Mouse (Mus musculus): ENCODE results near the gene Pkn3. TPM values are rescaled to one million over a fixed set of nuclear protein-coding genes. Genes with fewer than 3 reads are reported as not detected.
"Not testable (repeated sequence)": the region's sequence is repeated elsewhere in the genome, so short reads cannot be mapped to it uniquely, and the experiment has no call there.

Pkn3 gene
- total RNA-seq (2021), result 1 to 10 TPM; 3.8 TPM
- long read RNA-seq, experiment 1, partial matches to known transcripts, result 1 of 2 reads
- long read RNA-seq, experiment 1, other reads (novel, unspliced or antisense), result 1 of 2 reads
- long read RNA-seq, experiment 2, partial matches to known transcripts, result 1 of 4 reads
- long read RNA-seq, experiment 2, other reads (novel, unspliced or antisense), result 0 of 4 reads

DNA sequence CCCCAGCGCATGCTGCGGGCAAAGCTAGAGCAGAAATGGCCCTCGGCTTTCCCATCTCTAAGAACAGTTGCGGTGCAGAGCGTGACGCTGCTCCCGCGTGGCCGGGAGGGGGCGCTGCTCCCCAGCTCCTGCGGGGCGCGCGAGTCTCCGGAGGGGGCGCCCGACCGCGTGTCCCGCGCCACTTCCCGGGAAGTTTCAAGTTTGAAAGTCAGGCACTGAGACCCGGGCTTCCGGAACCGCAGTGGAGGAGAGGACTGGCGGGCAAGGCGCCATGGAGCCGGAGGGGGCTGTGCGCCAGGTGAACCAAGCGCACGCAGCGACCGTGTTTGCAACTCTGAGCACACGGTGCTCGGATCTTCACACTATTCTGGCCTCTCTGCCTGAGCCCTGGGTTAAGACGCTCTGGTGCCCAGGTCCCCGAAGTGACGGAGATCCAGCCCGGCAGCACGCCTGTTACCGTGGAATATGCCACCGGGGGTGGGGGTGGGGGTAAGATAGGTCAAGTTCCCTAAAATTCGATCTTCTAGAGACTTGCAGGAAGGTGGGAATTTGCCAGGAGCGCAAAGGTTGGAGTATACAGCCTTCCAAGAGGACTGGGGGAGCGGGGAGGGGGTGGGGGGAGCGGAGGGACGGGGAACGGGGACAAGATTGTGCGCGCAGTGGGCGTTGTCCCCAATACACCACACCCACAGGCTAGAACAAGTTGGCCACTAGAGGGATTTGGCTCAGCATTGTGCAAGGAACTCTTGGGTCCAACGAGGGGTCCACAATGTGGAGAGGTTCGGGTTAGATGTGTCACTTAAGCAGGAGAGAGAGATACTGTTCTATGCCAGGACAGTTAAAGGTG lies at the start of gene Pkn3:
Gene Pkn3, plus strand, starts transcription at position 183 of the 847 bp plus-strand sequence.
- peak; percentile 77 to 79 for DNase-seq (ENCODE audit: low spot score in 2 of 2)

GRCm38 (mm10) chr2:30032244-30032846 lies 45.1 kb upstream of the Pkn3 start:
- DNase-seq (ENCODE audit: low spot score in 2 of 2), result no peak

GRCm38 (mm10) chr2:30032957-30033356 lies 44.5 kb upstream of the Pkn3 start:
- peak in 1 of 2 experiments; percentile 29 for DNase-seq (ENCODE audit: low spot score in 2 of 2)

- no peak for DNase-seq (ENCODE audit: low spot score in 2 of 2)
These were observed 39.7 kb upstream of the Pkn3 start for GRCm38 (mm10) chr2:30037762-30038161.

DNA sequence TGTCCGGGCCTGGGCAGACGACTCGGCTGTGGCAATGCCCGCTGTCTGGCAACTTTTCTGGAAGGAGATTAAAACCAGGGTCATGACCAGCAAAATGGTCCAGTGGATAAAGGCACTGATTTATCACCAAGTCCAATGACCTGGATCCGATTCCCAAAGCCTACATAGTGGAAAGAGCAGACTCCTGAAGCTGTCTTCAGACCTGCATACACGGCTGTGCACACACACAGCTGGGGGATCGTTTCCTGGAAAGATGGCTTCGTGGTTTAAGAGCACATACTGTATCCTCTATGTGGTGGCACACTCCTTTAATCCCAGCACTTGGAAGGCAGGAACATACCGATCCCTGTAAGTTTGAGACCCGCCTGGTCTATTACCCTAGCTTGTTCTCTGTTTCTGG lies 39.1 kb upstream of the Pkn3 start:
- DNase-seq (ENCODE audit: low spot score in 2 of 2), result no peak

- DNase-seq (ENCODE audit: low spot score in 2 of 2), result no peak
These were observed 37.8 kb upstream of the Pkn3 start for GRCm38 (mm10) chr2:30039687-30040086.

DNA sequence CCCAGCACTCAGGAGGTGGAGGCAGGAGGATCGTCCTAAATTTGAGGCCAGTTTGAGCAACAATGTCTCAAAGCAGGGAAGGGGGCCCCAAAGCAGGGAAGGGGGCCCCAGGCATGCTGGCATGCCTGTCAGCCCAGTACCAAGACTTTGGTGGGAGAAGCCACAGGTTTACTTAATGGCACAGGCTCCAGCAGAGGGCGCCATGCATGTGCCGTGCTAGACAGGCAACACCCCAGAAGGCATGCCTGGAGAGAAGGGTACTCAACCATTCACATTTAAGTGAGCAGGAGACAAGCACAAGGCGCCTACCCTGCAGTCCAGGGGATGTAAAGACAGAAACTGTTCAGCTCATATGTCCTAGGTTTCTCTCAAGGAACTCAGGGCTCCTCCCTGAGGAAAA lies 35.0 kb upstream of the Pkn3 start:
- DNase-seq (ENCODE audit: low spot score in 2 of 2), result peak; percentile 73 to 82

DNA sequence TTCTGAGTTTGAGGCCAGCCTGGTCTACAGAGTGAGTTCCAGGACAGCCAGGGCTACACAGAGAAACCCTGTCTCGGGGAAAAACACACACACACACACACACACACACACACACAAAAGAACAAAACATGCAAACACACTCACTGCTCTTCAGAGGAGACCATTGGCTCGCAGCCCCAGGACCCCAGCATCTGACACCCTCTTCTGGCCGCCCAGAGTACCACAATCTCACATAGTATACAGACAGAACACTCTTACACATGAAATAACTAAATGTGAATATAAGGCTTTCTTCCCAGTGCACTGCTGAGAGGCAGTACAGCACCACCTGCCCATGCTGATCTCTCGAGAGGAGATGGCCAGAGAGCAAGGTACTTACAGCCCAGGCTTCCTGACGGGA lies 32.9 kb upstream of the Pkn3 start:
- no peak for DNase-seq (ENCODE audit: low spot score in 2 of 2)

DNA sequence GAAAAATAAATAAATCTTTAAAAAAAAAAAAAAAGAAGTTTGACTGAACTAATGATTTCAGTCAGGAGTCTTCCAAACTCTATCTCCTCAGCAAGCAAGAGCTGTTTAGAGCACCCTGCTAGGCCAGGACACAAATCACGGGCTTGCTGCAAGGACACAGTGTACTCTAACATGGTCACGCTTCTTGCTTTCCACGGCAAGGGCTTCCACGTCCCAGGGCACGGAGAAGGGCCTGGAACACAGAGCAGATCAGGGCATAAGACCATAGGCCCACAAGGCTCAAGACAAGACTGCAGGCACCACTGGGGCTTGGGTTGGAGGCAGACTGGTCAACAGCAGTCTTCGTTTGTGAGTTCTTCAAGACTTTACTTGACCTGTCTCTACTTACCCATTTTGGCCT lies 30.4 kb upstream of the Pkn3 start:
- DNase-seq (ENCODE audit: low spot score in 2 of 2), result no peak

DNA sequence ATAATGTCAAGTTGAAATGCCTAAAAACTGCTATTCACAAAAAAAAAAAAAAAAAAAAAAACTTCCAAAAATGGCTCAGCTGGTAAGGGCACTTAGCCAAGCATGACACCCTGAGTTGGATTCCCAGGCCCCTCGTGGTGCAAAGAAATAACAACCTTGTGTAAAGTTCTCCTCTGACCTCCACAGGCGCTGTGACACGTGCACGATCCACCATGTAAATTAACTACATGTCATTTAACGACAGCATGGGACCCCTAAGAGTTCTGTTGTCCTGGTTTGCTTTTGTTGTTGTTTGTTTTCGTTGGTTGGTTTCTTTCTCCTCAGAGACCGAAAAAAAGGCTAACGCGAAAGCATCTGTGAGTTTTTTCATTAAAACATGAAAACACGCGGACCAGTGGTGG lies 29.4 kb upstream of the Pkn3 start:
- DNase-seq (ENCODE audit: low spot score in 2 of 2), result no peak

DNA sequence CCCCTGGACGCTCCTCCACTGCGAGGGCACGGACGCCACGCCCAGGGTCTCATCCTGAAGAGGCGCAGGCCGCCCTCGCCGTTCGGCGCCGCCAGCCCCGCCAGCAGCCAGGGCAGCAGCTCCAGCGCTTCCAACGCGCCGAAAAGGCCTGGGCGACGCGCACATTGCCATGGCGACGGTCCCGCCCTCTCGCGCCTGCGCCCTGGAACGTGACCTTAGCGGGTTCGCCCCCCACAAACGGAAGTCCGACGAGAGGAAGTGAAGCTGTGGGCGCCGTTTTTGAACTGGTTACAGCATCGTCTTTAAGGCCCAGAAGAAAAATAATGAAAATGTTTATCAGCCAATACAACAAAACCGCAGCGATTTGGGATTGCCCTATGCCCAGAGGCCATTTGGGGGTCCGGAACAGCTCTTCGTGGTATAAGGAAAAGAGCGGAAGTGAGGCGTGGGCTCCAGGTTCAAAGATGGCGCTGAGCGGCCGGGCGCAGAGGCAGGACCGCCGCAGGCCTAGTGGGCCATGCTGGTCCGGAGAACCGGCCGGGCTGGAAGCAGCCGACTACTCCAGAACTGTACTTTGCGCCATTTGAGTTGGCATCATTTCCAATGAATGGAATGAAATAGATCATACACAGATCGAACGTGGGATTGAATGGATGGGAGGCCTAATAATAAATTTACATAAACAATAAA lies 28.6 kb upstream of the Pkn3 start, which contains the start of gene Wdr34:
Gene Wdr34, minus strand, starts transcription at position 183 of the 690 bp plus-strand sequence.
- peak; percentile 98 to 99 for DNase-seq (ENCODE audit: low spot score in 2 of 2)

- no peak for DNase-seq (ENCODE audit: low spot score in 2 of 2)
These were observed 27.7 kb upstream of the Pkn3 start for GRCm38 (mm10) chr2:30049831-30050230.

DNA sequence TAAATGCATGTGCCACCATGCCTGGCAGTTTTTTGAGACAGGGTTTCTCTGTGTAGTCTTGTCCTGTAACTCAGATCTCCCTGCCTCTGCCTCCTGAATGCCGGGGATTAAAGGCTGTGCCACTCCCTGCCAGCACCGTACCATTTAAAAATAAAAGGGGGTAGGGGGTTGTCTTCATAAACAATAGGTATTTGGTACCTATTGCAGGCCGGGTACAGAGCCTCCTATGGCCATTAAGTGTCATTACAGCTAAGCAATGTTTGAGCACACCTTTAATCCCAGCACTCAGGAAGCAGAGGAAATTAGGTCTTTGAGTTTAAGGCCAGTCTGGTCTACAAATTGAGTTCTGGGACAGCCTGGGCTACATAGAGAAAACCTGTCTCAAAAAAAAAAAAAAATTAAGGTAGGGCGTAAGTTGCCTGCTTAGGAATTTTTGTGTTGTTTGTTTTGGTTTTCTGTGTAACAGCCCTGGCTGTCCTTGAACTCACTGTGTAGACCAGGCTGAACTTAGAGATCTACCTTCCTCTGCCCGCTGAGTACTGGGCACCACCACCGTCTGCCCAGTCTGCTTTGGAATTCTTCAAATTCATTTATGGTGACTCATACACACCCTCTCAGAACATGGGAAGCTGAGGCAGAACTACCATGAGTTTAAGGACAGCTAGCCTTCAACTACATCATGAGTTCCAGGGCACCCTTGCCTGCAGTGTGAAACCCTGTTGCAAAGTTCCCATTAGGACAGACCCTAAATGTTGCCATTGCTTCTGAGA lies 25.3 kb upstream of the Pkn3 start:
- no peak for DNase-seq (ENCODE audit: low spot score in 2 of 2)

DNA sequence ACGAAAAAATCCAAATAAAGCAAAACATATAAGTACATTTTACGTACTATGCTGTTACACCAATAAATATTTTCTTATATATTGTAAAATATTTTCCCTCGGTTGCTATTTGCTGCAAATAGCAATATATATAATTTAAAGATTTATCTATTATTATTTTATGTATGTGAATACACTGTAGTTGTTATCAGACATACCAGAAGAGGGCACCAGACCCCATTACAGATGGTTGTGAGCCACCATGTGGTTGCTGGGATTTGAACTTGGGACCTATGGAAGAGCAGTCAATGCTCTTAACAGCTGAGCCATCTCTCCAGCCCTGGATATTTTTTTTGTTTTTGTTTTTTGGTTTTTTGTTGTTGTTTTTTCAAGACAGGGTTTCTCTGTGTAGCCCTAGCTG lies 22.2 kb upstream of the Pkn3 start:
- DNase-seq (ENCODE audit: low spot score in 2 of 2), result not testable (repeated sequence)

DNA sequence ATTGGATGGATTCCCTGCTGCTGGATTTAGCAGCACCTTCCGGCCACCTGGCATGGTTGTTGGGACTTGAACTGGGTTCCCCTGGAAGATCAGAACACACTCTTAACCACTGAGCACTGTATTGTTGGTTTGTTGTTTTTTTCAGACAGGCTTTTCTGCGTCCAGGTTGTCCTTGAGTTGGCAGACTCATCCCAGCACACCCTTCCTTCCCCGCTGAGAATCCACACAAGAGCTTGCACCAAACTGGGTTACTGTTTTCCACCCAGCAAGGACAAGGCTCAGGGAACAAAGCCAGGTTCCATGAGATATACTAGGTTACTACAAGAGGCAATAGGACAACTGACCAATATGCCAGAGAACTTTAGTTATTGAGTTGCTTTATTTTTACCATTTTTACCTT lies 20.7 kb upstream of the Pkn3 start:
- no peak for DNase-seq (ENCODE audit: low spot score in 2 of 2)

- DNase-seq (ENCODE audit: low spot score in 2 of 2), result no peak
These were observed 20.1 kb upstream of the Pkn3 start, which contains the start of gene Set for GRCm38 (mm10) chr2:30057223-30057904. TSS of gene Set (plus strand) at chr2:30057378.

- DNase-seq (ENCODE audit: low spot score in 2 of 2), result no peak
These were observed 19.1 kb upstream of the Pkn3 start for GRCm38 (mm10) chr2:30058418-30058817.

GRCm38 (mm10) chr2:30061215-30062166 lies 16.0 kb upstream of the Pkn3 start:
- DNase-seq (ENCODE audit: low spot score in 2 of 2), result no peak

All from left cerebral cortex, adult 18-20 months (tissue).